Mouse (Mus musculus) erythroblast, embryonic 14.5 days (primary cell): ENCODE measurements around the gene Mvb12a. TPM values are rescaled to one million over a fixed set of nuclear protein-coding genes. Genes with fewer than 3 reads are reported as not detected.
"Not testable (repeated sequence)": the region's sequence is repeated elsewhere in the genome, so short reads cannot be mapped to it uniquely, and the experiment has no call there.

Experiments
- H3K27me3 ChIP-seq: 2 replicates; pipeline ENCODE4 v1.6.1; 2012; ENCODE audit warnings: inconsistent platforms; ENCODE audit not compliant: control insufficient read depth
- H3K36me3 ChIP-seq: 2 replicates; pipeline ENCODE4 v1.6.1; 2012; ENCODE audit warnings: mild to moderate bottlenecking, inconsistent platforms; ENCODE audit not compliant: control insufficient read depth
- H3K4me1 ChIP-seq: 2 replicates; pipeline ENCODE4 v1.6.1; 2012; ENCODE audit warnings: inconsistent platforms; ENCODE audit not compliant: control insufficient read depth
- H3K4me3 ChIP-seq: replicated peaks from 2 replicates; pipeline ENCODE3; 2012; ENCODE audit warnings: moderate library complexity, mild to moderate bottlenecking, inconsistent platforms
- H3K9me3 ChIP-seq: 2 replicates; pipeline ENCODE4 v1.6.1; 2012; ENCODE audit warnings: low read length, inconsistent platforms, mixed read lengths; ENCODE audit not compliant: control insufficient read depth
- GATA1 ChIP-seq: IDR thresholded peaks from 2 replicates; pipeline ENCODE4 v1.6.1; 2012; ENCODE audit warnings: low read length, inconsistent platforms, mixed read lengths
- TAL1 ChIP-seq: IDR thresholded peaks from 3 replicates; pipeline ENCODE4 v1.6.1; 2012; ENCODE audit warnings: low read length, inconsistent platforms, mixed read lengths
- polyA plus RNA-seq: library from polyadenylated mRNA; stranded (reverse); fragments of >175 nt; gene quantifications from 2 replicates; pipeline ENCODE4 v1.2.3, GENCODE M21; 2012

Gene Mvb12a
- polyA plus RNA-seq, 1 experiment = 3.6 TPM

DNA sequence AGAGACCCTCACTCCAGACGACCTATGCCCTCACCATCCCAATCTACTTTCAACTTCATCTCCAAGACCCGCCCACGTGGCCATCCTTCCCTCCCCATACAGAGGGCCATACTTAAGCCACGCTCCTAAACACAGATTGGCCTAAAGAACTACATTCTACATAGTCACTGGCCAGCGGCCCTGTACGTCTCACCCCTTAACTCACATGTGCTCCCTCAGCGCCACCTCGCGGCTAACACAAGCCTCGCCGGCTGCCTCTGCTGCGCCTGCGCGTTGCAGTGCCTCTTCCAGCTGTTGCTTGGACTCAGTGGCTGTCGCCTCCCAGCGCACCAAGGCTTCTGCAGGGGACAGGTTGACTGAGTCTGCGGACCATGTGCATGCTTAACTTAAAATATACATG lies 21.1 kb upstream of the Mvb12a start:
- TF ChIP-seq TAL1 = no peak
- TF ChIP-seq GATA1 = no peak
- peaks cover 20% of the 10 kb centered on the region for H3K27me3 ChIP-seq
- H3K9me3 ChIP-seq = no peaks in the 10 kb centered on the region
- H3K36me3 ChIP-seq = no peaks in the 10 kb centered on the region
- H3K4me1 ChIP-seq = peaks cover 6% of the 10 kb centered on the region
- no peak overlapping the region for H3K4me3 ChIP-seq

DNA sequence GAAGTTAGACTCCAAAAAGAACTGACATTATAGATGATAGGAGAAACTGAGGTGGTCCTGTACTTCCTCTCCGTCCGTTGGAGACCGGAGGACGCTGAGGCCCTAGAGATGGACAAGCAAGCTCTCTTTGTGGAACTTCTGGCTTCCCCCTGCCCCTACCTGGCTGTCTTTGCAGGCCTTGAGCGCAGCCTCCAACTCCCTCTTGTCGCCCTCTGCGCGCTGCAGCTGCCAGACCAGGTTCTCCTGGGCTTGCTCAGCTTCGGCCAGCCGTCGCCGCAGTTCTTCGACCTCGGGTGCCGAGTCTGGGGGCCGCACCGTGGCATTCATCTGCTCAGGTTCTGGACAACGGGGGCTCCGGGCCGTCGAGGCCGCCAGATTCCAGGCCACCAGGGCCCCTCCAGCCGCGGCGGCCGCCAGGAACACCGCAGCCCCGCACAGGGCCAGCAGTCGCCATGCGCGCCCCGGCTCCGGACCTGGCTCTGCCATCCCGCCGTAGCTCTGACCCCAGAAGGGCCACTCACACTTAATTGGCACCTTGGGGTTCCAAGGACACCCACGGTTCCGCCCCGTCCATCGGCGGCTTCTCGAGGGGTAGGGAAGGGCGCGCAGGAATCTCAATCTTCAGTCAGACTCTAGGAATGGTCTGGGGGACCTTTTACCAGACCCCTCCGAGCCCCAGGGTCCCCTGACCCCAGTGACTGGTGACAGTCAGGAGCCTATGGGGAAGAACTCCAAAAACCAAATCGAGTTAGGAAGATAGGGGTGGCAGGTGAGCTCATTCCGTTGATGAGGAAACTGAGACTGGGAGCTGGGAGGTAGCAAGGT lies 17.3 kb upstream of the Mvb12a start, which contains the start of gene Ccdc194:
Gene Ccdc194 (minus strand): TSS at position 486 of the 825 bp plus-strand sequence.
- TF ChIP-seq GATA1 (no peak), TAL1 (no peak)
- Histone ChIP-seq H3K4me1 (peaks cover 7% of the 10 kb centered on the region), H3K9me3 (no peaks in the 10 kb centered on the region), H3K27me3 (peaks cover 35% of the 10 kb centered on the region), H3K4me3 (no peak within 1 kb of the TSS), H3K36me3 (no peaks in the 10 kb centered on the region)

DNA sequence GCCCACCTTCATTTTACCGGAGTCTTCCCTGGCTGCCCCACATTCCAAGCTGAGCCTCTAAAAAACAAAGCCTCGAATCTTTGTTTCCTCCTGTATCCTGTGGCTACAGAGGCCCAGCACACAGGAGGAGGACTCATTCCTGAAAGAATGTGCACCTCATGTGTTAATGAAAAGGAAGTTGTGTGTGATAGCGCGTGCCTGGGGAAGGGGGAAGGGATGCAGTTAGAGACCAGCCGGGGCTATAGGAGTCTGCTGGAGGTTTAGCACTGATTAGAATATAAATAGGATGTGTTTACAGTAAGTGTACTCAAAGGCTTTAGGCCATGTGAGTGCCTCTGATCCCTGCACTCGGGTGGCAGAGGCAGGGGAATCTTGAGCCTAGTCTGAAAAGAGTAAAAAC lies 16.4 kb upstream of the Mvb12a start:
- Histone ChIP-seq H3K27me3 (peaks cover 35% of the 10 kb centered on the region), H3K4me1 (peaks cover 9% of the 10 kb centered on the region), H3K36me3 (no peaks in the 10 kb centered on the region), H3K9me3 (no peaks in the 10 kb centered on the region), H3K4me3 (no peak overlapping the region)
- TF ChIP-seq GATA1 (no peak), TAL1 (no peak)

DNA sequence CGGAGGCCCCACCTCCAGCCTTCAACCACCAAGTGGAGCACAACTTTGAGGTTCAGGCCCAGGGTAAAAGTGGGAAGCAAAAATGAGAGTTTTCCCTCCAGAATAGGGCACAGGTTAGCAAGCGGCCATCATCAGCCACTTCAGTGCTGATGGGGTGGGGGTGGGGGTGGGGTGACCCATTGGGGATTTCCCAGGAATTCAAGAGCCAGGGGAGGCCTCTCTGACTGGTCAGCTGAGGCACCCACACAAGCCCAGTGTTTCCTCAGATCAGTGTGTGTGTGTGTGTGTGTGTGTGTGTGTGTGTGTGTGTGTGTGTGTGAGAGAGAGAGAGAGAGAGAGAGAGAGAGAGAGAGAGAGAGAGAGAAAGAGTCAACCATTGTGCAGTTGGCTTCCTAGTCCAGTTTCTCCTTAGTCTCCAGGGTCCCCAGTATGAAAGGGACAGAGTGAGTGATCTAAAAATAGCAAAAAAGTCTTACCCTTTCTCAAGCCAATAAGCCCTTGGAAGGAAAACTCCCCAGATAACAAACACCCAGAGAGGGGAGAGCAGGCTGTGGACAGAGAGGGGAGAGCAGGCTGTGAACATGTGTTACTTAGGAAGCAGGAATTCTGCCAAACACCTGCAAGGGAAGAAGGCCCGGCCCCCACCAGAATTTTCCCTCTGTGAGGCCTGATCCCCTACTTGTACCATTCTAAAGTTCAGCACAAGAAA lies 15.4 kb upstream of the Mvb12a start:
- Histone ChIP-seq H3K9me3 (no peaks in the 10 kb centered on the region), H3K4me1 (peaks cover 4% of the 10 kb centered on the region; the same call in 1 of the 2 replicates), H3K36me3 (no peaks in the 10 kb centered on the region), H3K4me3 (no peak overlapping the region), H3K27me3 (peaks cover 35% of the 10 kb centered on the region)
- no peak for TF ChIP-seq TAL1
- TF ChIP-seq GATA1 = no peak

DNA sequence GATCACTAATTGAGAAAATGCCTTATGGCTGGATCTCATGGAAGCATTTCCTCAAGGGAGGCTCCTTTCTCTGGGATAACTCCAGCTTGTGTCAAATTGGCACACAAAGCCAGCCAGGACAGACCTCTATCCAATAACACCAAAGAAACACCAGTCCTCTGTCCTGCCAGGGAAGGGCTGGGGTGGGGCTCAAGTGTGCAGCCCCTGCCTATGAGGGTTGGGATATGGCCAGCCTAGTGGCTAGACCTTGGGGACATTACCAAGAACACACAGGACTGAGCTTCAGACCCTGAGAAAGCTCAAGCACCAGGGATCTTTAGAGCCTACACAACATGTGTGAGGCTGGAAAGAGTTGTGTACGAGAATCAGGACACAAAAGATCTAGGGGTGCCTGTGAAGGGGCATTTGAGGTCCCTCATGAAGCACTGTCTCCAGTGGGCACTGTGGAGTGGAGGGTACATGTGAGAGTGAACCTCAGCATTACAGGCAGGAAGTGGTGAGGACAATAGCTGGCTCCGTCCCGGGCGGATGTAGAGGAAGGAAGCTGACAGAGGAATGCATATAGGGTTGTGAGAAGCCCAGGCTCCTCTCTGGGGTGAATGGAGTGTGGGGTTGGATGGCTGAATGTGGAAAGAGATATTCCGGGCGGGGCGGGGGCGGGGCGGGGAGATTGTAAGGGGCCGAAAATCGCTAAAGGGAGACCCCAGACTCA lies 14.2 kb upstream of the Mvb12a start:
- Histone ChIP-seq H3K9me3 (no peaks in the 10 kb centered on the region), H3K36me3 (no peaks in the 10 kb centered on the region), H3K4me1 (peaks cover 4% of the 10 kb centered on the region; the same call in 1 of the 2 replicates), H3K4me3 (no peak overlapping the region), H3K27me3 (peaks cover 35% of the 10 kb centered on the region)
- no peak for TF ChIP-seq GATA1
- TF ChIP-seq TAL1 = no peak

DNA sequence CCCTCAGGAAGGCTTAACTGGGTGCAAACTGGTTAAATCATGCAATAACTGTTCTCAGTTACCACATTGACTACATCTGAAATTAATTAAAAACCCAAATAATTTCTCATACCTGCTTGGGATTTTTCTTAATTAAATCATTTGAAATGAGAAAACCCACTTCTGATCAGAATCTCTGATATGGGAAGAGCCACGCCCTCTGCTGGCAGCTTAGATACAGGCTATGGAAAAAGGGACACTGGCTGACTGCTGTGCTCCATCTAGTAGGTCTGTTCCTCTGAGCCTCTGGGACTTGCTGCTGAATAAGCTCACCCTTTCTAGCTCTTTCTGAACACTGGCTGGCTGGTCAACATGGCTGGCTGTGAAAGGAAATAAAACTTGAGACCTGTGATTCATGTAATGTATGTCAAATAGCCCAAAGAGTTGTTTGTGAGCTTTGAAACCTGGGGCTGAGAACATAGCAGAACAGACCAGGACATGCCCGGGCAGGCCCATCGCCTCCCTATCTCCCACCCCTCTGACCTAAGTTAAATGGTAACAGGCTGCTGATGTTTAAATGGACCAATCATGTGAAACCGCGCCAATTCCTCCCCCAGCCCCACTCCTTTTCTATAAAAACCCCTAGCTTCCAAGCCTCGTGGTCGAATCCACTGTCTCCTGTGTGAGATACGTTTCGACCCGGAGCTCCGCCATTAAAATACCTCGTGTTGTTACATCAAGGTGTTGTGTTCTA lies 11.8 kb upstream of the Mvb12a start:
- H3K9me3 ChIP-seq, H3K4me3 ChIP-seq, H3K4me1 ChIP-seq, H3K36me3 ChIP-seq: not testable (repeated sequence)
- H3K27me3 ChIP-seq = peaks cover 23% of the 10 kb centered on the region

DNA sequence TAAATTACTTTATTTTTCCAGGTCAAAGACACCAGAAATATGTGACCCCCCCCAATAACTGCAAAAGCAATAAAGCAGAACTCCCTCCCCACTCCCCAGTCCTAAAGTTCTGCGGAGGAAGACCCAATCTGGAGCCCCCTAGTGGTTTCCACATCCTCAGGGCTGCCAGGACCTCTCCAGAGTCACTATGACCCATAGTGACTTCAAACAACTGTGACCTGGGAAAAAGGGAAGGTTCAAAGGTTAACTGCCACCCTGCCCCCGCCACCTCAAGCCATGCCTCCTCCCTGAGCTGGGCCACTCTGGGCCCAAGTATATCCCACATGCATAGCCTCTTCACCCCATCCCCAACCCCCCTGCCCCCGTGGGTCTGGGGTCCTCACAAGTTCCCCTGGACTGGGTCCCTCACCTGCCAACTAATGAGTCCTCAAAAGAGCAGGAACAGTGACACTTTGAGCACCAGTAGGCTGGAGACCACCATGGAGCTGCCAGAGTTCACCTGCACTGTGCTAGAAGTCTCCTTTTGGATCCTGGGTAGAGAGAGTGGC lies 8.4 kb upstream of the Mvb12a start:
- no peak for TF ChIP-seq TAL1
- TF ChIP-seq GATA1 = no peak
- Histone ChIP-seq H3K27me3 (no peaks in the 10 kb centered on the region; the same call in 1 of the 2 replicates), H3K36me3 (no peaks in the 10 kb centered on the region), H3K4me1 (peaks cover 26% of the 10 kb centered on the region), H3K4me3 (no peak overlapping the region), H3K9me3 (no peaks in the 10 kb centered on the region)

DNA sequence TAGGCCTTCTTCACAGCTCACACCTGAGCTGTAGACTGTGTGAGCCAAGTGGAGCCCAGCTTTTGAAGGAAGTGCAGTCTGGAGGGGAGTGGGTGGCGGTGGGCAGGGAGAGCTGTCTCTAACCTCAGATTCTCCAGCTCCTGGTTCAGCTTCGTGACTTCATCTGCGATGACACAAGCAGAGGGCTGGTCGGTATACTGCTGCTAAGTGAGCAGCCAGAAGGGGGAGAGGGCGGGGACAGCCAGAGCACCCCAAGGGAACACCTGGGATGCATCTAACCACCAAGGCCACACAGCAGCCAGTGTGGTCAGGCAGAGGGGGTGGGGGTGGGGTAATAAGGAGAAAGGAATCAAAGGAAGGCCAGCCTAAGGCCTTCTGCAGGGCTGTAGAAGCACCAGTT lies 7.1 kb upstream of the Mvb12a start:
- Histone ChIP-seq H3K27me3 (no peaks in the 10 kb centered on the region; the same call in 1 of the 2 replicates), H3K4me1 (peaks cover 24% of the 10 kb centered on the region), H3K4me3 (no peak overlapping the region), H3K9me3 (no peaks in the 10 kb centered on the region), H3K36me3 (no peaks in the 10 kb centered on the region)
- TF ChIP-seq TAL1 = no peak
- TF ChIP-seq GATA1 = no peak
